ENCODE assay signal across 14 mouse cellular contexts in genomic region chr12:9091951-9092350, GRCm38 (mm10).
A peak's percentile ranks its signal among the peaks of the same experiment; 100 is the strongest.
DNase-seq lines count a peak whose midpoint lies in the region; ATAC-seq lines count a peak whose summit lies in the region.
"Had no signal": no experiment of that assay in that cellular context is flagged by ENCODE, and none has a peak within 500 bp of the region (broad histone marks: within the 10 kb centered on the region; RNA-seq: fewer than 3 reads in every experiment).

No protein-coding gene starts in this region.

- H3K36me3 ChIP-seq in heart, embryonic 11.5 days (ENCODE audit: control insufficient read depth, insufficient read depth, low read length): no peaks in the 10 kb centered on the region
- H3K36me3 ChIP-seq: hindbrain, embryonic 15.5 days had no signal

- ATAC-seq in heart, embryonic 11.5 days (replicated peaks; ENCODE audit: insufficient number of reproducible peaks, low FRiP score, low TSS enrichment): no peak

- no peaks in the 10 kb centered on the region for H3K27me3 ChIP-seq in heart, embryonic 11.5 days (ENCODE audit: control insufficient read depth, insufficient read depth, low read length)
- H3K27me3 ChIP-seq: hindbrain, embryonic 15.5 days had no signal

- no peaks in the 10 kb centered on the region for H3K9me3 ChIP-seq in heart, embryonic 11.5 days (replicated peaks; ENCODE audit: control insufficient read depth, low read length)
- H3K9me3 ChIP-seq: hindbrain, embryonic 15.5 days had no signal

- H3K4me1 ChIP-seq in heart, embryonic 11.5 days (ENCODE audit: control insufficient read depth, insufficient read depth, low read length): no peaks in the 10 kb centered on the region
- H3K4me1 ChIP-seq: hindbrain, embryonic 15.5 days had no signal

- WGBS in heart, embryonic 11.5 days (ENCODE audit: insufficient replicate concordance): 81% methylated on average over 6 of the region's 6 CpGs

- no peak overlapping the region for H3K4me2 ChIP-seq in heart, embryonic 11.5 days
- H3K4me2 ChIP-seq: hindbrain, embryonic 15.5 days had no signal

- intact Hi-C loops in left cerebral cortex, postnatal 25 days (cut with DNase I): no loop called here

- no peak overlapping the region for H3K4me3 ChIP-seq in heart, embryonic 11.5 days (ENCODE audit: low read depth, low read length)
- H3K4me3 ChIP-seq: hindbrain, embryonic 15.5 days had no signal

- H3K9ac ChIP-seq in heart, embryonic 11.5 days (ENCODE audit: low read depth, low read length): no peak overlapping the region
- H3K9ac ChIP-seq: hindbrain, embryonic 15.5 days had no signal

- DNase-seq in heart, adult 18-20 months: peak; percentile 84 to 88
- DNase-seq in 3T3-L1 (ENCODE audit: low read depth, low spot score): peak; percentile 77
- DNase-seq in gastrocnemius, postnatal 25 days: peak; percentile 56
- peak; percentile 70 for DNase-seq in heart, postnatal 4 days
- DNase-seq in right cerebral cortex, postnatal 25 days: no peak
- no peak for DNase-seq in left cerebral cortex, postnatal 25 days (ENCODE audit: low spot score in 2 of 2)
- no peak for DNase-seq in ovary, postnatal 10 days (ENCODE audit: low spot score)
- DNase-seq: cerebellum, adult 9-11 months; lung, postnatal 14 days; midbrain, embryonic 14.5 days; thymus, adult 2 months had no signal

- H3K27ac ChIP-seq in heart, embryonic 11.5 days (ENCODE audit: low read depth, low read length): no peak overlapping the region
- H3K27ac ChIP-seq: hindbrain, embryonic 15.5 days; kidney, postnatal 0 days had no signal

Comparison
In these comparisons a context has a peak if more than half of its experiments do, and no peak if none do; other contexts are left out.
1. DNase-seq: peak in heart, adult 18-20 months (2 of 2), 3T3-L1 (single experiment), gastrocnemius, postnatal 25 days (single experiment) and heart, postnatal 4 days (single experiment); none in right cerebral cortex, postnatal 25 days (single experiment), left cerebral cortex, postnatal 25 days (0 of 2) and ovary, postnatal 10 days (single experiment).